Mouse (Mus musculus) gastrocnemius, postnatal 10 days (tissue): ENCODE data around the gene Ier5. TPM values are rescaled to one million over a fixed set of nuclear protein-coding genes. Genes with fewer than 3 reads are reported as not detected.

Source experiments
- DNase-seq: peaks from one replicate; pipeline ENCODE4 v3.0.0; 2021; ENCODE audit warnings: mixed read lengths
- long read RNA-seq, 2 experiments: library from polyadenylated mRNA; stranded (forward); transcript quantifications; one replicate each; pipeline ENCODE4 v2.0.0; 2021
- total RNA-seq, 2 experiments: library from RNA; stranded (reverse); gene quantifications; 2 replicates each; pipeline ENCODE4 v1.2.3; 2021

Ier5 gene
- 1 to 10 TPM; 5.8 to 9.1 TPM for total RNA-seq
- long read RNA-seq, experiment 1, transcript Ier5-201 (1 exons, 3,276 nt), result major isoform, 38 of 38 reads
- long read RNA-seq, experiment 1, partial matches to known transcripts, result 0 of 38 reads
- long read RNA-seq, experiment 1, other reads (novel, unspliced or antisense), result 0 of 38 reads
- long read RNA-seq, experiment 2, transcript Ier5-201 (1 exons, 3,276 nt), result major isoform, 16 of 16 reads
- long read RNA-seq, experiment 2, partial matches to known transcripts, result 0 of 16 reads
- long read RNA-seq, experiment 2, other reads (novel, unspliced or antisense), result 0 of 16 reads

DNA sequence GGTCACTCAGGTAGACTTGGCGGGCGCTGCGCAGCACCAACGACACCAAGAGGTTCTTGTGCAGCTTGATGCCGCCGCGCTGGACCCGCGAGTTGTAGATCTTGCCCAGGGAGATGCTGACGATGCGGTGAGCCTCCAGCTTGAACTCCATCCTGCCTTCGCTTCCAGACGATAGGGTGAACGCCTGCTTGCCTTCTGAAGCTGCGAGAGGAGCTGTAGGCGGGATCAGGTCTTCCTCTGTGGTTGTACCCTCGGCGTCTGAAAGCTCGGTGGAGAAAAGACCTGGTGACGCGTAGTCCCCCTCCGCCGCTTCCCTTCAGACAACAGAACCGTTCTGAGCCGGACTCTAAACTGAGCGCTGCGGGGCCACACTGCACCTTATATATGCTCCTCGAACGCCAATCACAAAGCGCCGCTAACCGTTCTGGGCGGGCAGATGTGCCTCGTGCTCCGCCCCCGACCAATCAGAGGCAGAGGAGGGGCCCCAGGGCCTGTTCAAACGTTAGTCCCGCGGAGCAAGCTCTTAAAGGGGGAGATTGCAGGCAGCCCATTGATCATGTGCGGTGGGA lies at the start of gene Ier5:
Ier5 (minus strand) TSS at position 357 of the 569 bp plus-strand sequence.
- peak; percentile 91 for DNase-seq

DNA sequence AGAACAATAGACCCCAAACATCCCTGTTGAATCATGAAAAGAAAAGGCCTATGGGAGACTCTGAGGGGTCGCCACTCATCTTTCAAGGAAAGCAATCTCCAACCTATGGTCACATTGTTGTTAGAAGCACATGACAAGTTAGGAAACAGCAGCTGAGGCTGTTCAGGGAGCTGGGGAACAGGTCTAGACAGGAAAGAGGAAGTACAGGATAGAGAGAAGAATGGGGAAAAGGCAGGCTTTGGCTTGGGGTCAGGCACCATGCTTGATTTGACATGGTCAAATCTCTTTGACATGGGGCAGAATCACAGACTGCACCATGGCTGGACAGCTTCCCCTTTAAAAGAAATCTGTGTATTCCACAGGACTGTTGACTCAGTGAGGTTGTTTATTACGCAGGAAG lies 47.8 kb upstream of the Ier5 start:
- DNase-seq, result no peak

GRCm38 (mm10) chr1:155146572-155146980 lies 47.1 kb upstream of the Ier5 start, which contains the start of gene Mr1:
Mr1 (minus strand) TSS chr1:155146814.
- peak; percentile 20 for DNase-seq

- no peak for DNase-seq
Observed at GRCm38 (mm10) chr1:155145620-155146019, 46.2 kb upstream of the Ier5 start.

DNA sequence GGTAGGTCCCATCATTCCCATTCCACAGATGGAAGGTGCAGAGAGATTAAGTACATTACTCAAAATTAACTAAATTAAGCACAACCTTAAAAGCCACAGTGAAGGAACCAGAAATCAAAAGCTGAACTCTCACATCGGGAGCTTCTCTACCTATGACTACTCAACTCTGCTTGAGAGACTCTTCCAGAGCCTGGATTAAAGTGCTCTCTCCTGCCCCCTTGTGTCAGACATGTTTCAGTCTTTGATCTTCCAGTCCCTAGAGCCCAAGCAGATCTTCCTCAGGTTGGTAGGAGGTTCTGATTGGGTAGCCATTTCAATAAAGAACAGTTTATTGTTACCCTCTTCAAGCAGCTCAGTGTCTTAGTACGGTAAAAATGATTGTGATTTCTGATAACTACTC lies 40.6 kb upstream of the Ier5 start:
- peak; percentile 59 for DNase-seq

DNA sequence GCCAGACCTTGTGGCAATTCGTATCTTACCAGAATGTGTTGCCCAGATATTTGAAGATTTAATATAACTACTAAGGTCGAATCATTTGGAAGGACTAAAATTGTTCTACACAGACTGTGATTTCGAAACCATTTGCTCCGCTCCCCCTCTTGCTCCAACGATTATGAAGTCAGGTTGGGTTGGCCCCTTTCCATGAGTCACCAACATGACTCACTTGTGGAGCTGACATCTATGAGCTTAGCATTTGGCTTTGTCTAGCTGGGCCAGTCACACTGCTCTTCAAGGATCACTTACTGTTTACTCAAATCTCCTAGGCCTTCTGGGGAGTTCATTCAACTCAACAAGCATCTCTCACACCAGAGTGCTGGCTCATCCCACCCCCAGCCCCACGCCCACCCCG lies 39.4 kb upstream of the Ier5 start:
- DNase-seq, result no peak

GRCm38 (mm10) chr1:155134866-155135265 lies 35.4 kb upstream of the Ier5 start:
- no peak for DNase-seq

- no peak for DNase-seq
Observed at GRCm38 (mm10) chr1:155127429-155127934, 28.0 kb upstream of the Ier5 start.

- no peak for DNase-seq
Observed at GRCm38 (mm10) chr1:155126716-155127115, 27.3 kb upstream of the Ier5 start.

- no peak for DNase-seq
Observed at GRCm38 (mm10) chr1:155124397-155124796, 25.0 kb upstream of the Ier5 start.

- peak; percentile 84 for DNase-seq
Observed at GRCm38 (mm10) chr1:155121977-155122939, 22.8 kb upstream of the Ier5 start.

DNA sequence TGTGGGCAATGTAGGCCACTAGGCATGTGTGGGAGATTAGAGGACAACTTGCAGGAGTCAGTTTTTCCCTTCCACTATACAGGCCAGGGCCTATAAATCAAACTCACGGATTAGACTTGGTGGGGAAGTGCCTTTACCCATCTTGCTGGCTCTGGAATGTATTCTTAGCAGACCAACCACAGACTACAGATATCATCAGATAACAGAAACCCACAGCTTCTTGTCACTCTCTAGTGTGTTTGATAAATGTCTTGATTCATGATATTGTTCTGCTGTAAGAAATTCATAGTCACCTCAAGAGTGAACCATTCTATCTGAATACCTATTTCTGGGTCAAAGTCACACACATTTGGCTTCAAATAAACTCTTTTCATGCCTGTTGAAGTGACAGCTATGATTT lies 20.3 kb upstream of the Ier5 start:
- DNase-seq, result no peak

GRCm38 (mm10) chr1:155113946-155114345 lies 14.5 kb upstream of the Ier5 start:
- no peak for DNase-seq

- no peak for DNase-seq
Observed at GRCm38 (mm10) chr1:155112875-155113274, 13.4 kb upstream of the Ier5 start.

DNA sequence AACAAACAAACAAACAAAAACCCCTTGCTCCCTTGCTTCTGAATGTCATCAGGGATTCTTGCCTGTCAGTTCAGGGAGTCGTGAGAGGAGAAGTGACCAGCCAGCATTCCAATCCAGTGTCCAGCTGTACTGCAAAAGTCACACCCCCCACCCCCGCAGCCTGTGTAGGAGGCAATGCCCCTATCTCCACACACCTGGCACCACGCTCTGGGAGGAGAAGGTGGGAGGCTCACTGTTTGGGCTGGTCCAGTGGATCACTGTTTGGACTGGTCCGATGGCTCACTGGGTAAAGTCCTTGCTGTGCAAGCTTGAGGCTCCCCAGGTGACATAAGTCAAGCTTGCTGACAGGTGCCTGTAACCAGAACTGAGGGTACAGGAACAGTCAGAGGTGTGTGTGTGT lies 12.7 kb upstream of the Ier5 start:
- DNase-seq, result no peak

DNA sequence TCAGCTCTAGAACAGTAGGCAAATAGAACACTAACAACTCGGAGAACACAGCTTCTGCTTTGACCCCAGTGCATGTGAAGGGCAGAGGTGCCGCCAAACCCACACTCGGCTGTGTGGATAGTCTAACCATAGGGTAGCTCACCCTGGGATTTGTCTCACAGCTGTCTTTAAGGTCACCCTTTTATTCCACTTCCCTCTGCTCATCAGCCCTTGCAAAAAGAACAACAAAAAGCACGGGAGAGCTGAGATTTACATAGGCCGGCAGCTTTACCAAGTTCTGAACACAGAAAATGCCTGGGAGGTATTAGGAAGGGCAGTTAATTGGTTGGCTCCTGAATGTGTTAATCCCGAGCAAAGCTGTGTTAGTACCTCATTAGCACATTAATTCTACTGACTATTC lies 12.1 kb upstream of the Ier5 start:
- no peak for DNase-seq

- no peak for DNase-seq
Observed at GRCm38 (mm10) chr1:155109387-155110350, 10.2 kb upstream of the Ier5 start.

- DNase-seq, result no peak
Observed at GRCm38 (mm10) chr1:155108412-155108811, 9.0 kb upstream of the Ier5 start.

- DNase-seq, result no peak
Observed at GRCm38 (mm10) chr1:155107843-155108242, 8.4 kb upstream of the Ier5 start.

DNA sequence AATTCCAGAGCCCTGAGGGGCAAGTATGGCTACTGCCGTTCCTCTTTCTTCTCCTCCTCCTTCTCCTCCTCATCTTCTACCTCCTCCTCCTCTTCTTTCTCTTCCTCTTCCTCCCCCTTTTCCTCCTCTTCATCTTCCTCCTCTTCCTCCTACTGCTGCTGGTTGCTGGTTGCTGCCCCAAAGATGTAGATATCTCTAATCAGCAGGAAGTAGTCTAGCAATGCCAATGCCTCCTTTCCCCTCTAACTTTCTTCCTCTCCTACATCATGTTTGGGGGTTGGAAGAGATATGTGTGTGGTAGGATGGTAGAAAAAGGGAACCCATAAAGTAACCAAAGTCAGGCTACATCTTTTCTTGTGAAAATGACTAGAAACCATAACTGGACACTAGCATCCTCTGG lies 6.9 kb upstream of the Ier5 start:
- DNase-seq, result no peak

- DNase-seq, result no peak
Observed at GRCm38 (mm10) chr1:155103991-155104390, 4.6 kb upstream of the Ier5 start.

- no peak for DNase-seq
Observed at GRCm38 (mm10) chr1:155102631-155103030, 3.2 kb upstream of the Ier5 start.
